Mouse (Mus musculus): ENCODE results near the gene Plcd4.
"Not testable (repeated sequence)": the region's sequence is repeated elsewhere in the genome, so short reads cannot be mapped to it uniquely, and the experiment has no call there.

The Plcd4 gene

GRCm38 (mm10) chr1:74542451-74542961 lies at the start of gene Plcd4:
TSS of gene Plcd4 (plus strand) at chr1:74542888.
- DNase-seq, result peak; percentile 61

GRCm38 (mm10) chr1:74501106-74501505 lies 41.6 kb upstream of the Plcd4 start:
- no peak for DNase-seq

- DNase-seq, result no peak
These were observed 37.3 kb upstream of the Plcd4 start for GRCm38 (mm10) chr1:74505393-74505720.

- peak; percentile 100 for DNase-seq
These were observed 36.8 kb upstream of the Plcd4 start, which contains the start of gene Cnot9 for GRCm38 (mm10) chr1:74505721-74506464. TSS of gene Cnot9 (plus strand) at chr1:74506058.

- no peak for DNase-seq
These were observed 36.2 kb upstream of the Plcd4 start for GRCm38 (mm10) chr1:74506471-74506881.

- no peak for DNase-seq
These were observed 34.9 kb upstream of the Plcd4 start for GRCm38 (mm10) chr1:74507780-74508179.

- DNase-seq, result no peak
These were observed 31.4 kb upstream of the Plcd4 start for GRCm38 (mm10) chr1:74511306-74511705.

GRCm38 (mm10) chr1:74512999-74513398 lies 29.7 kb upstream of the Plcd4 start:
- DNase-seq, result not testable (repeated sequence)

- DNase-seq, result no peak
These were observed 22.8 kb upstream of the Plcd4 start for GRCm38 (mm10) chr1:74519875-74520274.

GRCm38 (mm10) chr1:74524746-74525145 lies 17.9 kb upstream of the Plcd4 start:
- DNase-seq, result no peak

GRCm38 (mm10) chr1:74528589-74528988 lies 14.1 kb upstream of the Plcd4 start:
- no peak for DNase-seq

- DNase-seq, result peak; percentile 10
These were observed 4.0 kb upstream of the Plcd4 start for GRCm38 (mm10) chr1:74538650-74539049.

GRCm38 (mm10) chr1:74544184-74544583 lies 1.5 kb downstream of the Plcd4 start, which contains the start of gene Usp37:
TSS of gene Usp37 (minus strand) at chr1:74544284.
- no peak for DNase-seq

- no peak for DNase-seq
These were observed 16.4 kb downstream of the Plcd4 start for GRCm38 (mm10) chr1:74559061-74559460.

GRCm38 (mm10) chr1:74565834-74566233 lies 23.1 kb downstream of the Plcd4 start:
- DNase-seq, result no peak

GRCm38 (mm10) chr1:74569739-74570719 lies 27.3 kb downstream of the Plcd4 start:
- DNase-seq, result no peak

GRCm38 (mm10) chr1:74582621-74583020 lies 39.9 kb downstream of the Plcd4 start:
- DNase-seq, result no peak

GRCm38 (mm10) chr1:74584616-74585398 lies 42.1 kb downstream of the Plcd4 start:
- DNase-seq, result no peak

- DNase-seq, result no peak
These were observed 44.6 kb downstream of the Plcd4 start for GRCm38 (mm10) chr1:74587233-74587772.

GRCm38 (mm10) chr1:74587773-74588445 lies 45.2 kb downstream of the Plcd4 start, which contains the start of the genes Zfp142 and Bcs1l:
TSS of gene Zfp142 (minus strand) at chr1:74588246.
TSS of gene Bcs1l (plus strand) at chr1:74588289.
- DNase-seq, result peak; percentile 98

GRCm38 (mm10) chr1:74594434-74594833 lies 51.7 kb downstream of the Plcd4 start:
- no peak for DNase-seq

All from cerebellum, adult 8-10 months (tissue).